Mouse (Mus musculus) T-cell, adult 66 days (primary cell): Measurements from ENCODE around the gene Gm6899. TPM values are rescaled to one million over a fixed set of nuclear protein-coding genes. Genes with fewer than 3 reads are reported as not detected.

Source experiments
- total RNA-seq, 2 experiments: library from RNA; stranded (reverse); gene quantifications; 3 replicates in 1 of 2; 4 replicates in 1 of 2; pipeline ENCODE4 v1.2.4; 2023

Gm6899 gene
- not detected for total RNA-seq

DNA sequence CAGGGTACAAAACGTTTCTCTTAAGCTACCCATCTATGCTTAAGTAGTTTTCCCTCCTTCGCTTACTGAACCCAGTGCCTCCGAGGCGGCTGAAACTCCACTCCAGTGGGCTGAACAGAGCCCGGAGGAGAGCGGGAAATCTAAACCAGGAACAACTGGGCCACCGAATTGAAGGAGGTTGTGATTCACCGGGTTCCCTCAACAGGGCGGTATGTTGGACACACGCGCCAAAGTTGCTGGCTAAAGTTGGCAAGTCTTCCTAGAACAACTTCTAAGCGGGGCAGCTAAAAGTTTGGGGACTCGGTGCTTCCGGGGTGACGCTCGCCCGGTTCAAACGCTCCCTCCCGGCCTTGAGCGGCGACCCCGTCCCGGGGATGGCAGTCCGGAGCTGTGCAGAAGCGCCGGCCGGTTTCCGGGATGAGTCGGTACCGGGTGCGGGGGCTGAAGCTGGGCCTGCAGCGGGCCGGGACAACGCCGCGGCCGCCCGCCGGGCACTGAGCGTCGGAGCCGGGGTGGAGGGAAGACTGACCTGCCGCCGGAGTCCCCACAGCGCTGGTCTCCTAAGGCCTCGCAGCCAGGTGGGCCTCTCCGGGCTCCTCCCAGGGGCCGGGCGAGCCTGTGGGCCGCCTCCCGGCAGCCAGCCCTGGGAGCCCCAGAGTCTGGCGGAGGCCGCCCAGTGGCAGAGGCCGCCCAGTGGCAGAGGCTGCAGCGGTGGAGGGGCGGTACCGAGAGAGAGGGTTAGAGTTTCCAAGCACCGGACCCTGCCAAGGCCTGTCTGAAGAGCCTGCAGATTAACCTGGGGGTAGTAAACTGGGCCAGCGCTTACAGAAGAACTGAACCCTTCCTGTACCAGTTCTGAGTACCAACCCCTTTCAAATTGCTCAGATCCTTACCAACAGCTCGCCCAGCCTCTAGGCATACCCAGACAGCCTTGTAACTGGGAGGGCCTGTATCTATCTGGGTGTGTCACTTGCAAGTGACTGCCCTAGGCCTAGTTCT lies at the start of gene Gm6899, which contains the start of gene Vrk2:
Gene Gm6899 (plus strand): TSS at position 181 of the 999 bp plus-strand sequence.
Gene Vrk2 (minus strand): TSS at position 939 of the 999 bp plus-strand sequence.

Other genes with a start within 250 kb of the Gm6899 start
- 10 to 100 TPM; 13.6 to 21.2 TPM for gene Fancl, start 207.1 kb upstream of the Gm6899 start, total RNA-seq
- 10 to 100 TPM; 27.9 to 33.7 TPM for gene Vrk2, start 758 bp downstream of the Gm6899 start, total RNA-seq